Mouse (Mus musculus): Measurements from ENCODE around the gene Phf7.

Gene Phf7

DNA sequence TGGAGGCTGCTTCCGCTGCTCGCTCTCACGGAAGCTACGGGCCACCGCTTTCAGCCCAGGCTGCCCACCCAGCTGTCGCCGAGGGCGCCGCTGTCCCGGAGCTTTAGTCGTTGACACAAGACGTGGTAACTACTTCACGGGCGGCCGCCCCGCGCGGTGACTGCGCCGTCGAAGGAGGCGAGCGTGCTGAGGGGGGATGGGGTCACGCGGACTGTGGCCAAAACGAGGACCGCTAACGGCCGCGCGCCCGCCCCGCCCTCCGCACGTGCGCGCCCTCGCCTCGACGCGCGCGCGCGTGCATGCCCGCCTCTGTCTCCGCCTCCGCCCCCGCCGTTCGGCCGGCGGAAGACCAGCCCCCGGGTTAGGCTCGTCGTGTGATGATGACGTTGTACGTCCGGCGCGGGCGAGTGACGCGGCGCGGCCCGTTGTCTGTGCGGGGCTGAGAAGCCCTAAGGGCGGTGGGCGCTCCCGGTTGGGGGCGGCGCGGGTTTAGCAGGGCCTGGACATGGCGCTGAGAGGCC is at the start of gene Phf7, which contains the start of gene Bap1:
TSS of gene Phf7 (minus strand) at position 234 of the 521 bp plus-strand sequence.
TSS of gene Bap1 (plus strand) at position 367 of the 521 bp plus-strand sequence.
- DNase-seq (ENCODE audit: low spot score in 2 of 2), result peak; percentile 92 to 96

GRCm38 (mm10) chr14:31285728-31286127 is 34.6 kb upstream of the Phf7 start:
- no peak for DNase-seq (ENCODE audit: low spot score in 2 of 2)

DNA sequence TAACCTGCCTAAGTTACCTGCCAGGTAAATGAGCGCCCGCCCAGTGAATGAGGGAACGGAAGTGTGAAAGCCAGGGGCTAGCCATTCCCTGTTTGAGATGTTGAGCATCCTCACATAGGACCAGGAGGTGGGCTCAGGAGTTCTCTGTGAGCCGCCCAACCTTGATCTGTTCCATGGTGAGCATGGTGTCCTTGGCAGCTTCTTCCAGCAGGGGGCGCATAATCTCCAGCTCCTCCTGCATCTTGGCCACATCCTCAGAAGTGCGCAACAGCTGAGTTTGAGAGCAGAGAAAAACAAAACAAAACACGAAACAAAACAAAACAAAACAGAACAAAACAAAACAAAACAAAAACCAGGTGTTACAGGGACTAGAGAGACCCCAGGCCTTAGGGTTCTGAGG is 21.0 kb upstream of the Phf7 start:
- peak; percentile 55 to 79 for DNase-seq (ENCODE audit: low spot score in 2 of 2)

- DNase-seq (ENCODE audit: low spot score in 2 of 2), result no peak
Measured at GRCm38 (mm10) chr14:31271121-31271520, 20.0 kb upstream of the Phf7 start.

DNA sequence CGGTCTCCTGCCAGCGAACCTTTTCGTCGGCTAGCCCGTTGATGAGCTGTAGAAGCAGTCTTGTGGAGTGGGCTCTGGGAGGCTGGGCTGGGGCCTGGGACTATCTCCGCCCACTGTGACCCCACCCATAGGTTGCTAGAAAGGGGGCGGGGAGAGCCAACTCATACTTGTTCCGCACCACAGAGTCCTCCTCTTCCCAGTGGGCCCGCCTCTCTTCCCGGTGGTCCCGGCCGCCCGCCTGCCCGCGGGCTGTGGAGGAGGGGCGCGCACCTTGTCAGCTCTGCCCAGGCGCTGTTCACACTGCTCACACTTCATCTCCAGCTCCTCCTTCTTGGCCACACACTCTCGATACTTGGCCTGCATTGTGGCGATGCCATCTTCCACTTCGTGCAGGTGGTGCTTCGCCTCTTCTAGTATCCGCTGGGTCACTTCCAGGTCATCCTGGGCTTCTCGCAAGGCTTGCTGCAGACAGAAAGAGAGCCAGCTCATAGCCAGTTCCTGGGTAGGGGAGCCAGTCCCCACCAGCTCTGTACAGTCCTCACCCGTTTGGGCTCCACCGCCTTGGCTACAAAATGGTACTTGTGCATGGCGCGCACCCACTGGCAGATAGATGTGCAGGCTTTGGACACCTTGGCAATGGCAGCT is 18.5 kb upstream of the Phf7 start:
- DNase-seq (ENCODE audit: low spot score in 2 of 2), result no peak

- no peak for DNase-seq (ENCODE audit: low spot score in 2 of 2)
Measured at GRCm38 (mm10) chr14:31268301-31269001, 17.3 kb upstream of the Phf7 start.

GRCm38 (mm10) chr14:31267649-31268048 is 16.5 kb upstream of the Phf7 start:
- no peak for DNase-seq (ENCODE audit: low spot score in 2 of 2)

DNA sequence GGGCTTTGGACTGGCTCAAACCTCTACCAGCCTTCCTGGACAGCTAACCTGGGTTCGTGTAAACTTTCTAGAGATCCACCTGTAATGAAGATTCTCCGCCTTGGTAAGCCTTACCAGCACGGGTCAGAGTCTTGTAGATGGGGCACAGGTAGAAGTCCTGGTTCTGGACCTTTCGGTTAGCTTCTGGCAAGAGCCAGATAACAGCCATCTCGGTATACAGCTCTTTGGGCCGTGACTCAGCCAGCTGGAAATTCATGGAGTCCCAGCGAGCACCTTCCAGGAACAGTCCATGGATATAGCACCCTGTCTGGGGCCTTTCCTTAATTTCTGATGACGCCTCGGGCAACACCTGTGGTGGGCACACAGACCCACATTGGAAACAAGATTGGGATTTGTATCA is 9.8 kb upstream of the Phf7 start:
- no peak for DNase-seq (ENCODE audit: low spot score in 2 of 2)

DNA sequence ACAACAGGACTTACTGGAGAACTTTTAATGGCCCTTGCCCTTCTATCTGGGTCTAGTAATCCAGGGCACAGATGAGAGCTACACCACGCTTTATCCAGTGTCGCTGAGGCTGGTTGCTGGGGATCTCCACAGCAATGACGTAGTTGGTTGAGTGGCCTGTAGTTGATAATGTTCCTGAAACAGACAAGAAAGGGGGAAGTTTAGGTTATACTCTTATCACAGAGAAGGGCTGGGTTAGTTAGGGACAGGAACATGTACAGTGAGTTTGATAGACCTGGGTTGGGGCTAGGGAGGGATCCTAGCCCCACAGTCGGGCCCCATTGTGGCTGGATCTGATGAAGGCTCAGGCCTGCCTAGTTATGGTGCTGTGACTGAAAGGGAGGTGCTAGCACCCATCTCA is 9.3 kb upstream of the Phf7 start:
- no peak for DNase-seq (ENCODE audit: low spot score in 2 of 2)

- no peak for DNase-seq (ENCODE audit: low spot score in 2 of 2)
Measured at GRCm38 (mm10) chr14:31258476-31259050, 7.4 kb upstream of the Phf7 start.

GRCm38 (mm10) chr14:31252091-31252490 is 974 bp upstream of the Phf7 start:
- DNase-seq (ENCODE audit: low spot score in 2 of 2), result no peak

- DNase-seq (ENCODE audit: low spot score in 2 of 2), result no peak
Measured at GRCm38 (mm10) chr14:31251626-31252025, 509 bp upstream of the Phf7 start.

DNA sequence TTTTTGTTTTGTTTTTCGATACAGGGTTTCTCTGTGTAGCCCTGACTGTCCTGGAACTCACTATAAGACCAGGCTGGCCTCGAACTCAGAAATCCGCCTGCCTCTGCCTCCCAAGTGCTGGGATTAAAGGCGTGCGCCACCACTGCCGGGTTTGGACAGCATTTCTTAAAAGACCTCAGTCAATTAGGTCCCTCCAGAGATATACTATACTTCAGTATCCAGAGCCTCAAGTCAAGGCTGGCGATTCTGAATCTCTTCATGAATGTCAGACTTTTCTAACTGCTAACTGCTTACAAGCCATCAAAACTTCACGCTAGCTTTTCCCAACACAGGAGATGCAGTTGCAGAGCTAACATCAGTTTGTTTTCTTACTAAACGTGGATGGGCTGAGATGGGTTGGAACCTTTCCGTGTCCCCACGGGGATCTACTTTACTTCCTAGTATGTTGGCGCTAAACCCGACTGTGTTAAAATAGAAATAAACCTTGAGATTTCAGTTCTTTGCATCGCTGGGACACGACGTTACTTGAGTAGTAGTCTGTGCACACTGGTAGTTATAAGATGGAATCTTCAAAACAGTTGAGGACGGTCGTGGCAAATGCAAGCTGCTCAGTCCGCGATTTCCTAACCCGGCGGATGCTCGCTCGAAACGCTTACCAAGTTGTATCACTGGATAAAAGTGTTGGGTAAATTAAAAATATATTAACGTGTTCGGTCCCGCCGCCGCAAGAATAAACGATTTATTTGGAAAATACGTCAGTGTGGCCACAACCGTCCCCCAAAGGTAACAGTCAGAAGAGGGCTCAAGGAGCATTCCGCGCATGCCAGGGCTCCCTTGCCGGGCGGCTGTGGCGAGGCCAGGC is 664 bp downstream of the Phf7 start:
- no peak for DNase-seq (ENCODE audit: low spot score in 2 of 2)

- DNase-seq (ENCODE audit: low spot score in 2 of 2), result no peak
Measured at GRCm38 (mm10) chr14:31248396-31248795, 2.7 kb downstream of the Phf7 start.

GRCm38 (mm10) chr14:31245946-31246345 is 5.2 kb downstream of the Phf7 start:
- no peak for DNase-seq (ENCODE audit: low spot score in 2 of 2)

- no peak for DNase-seq (ENCODE audit: low spot score in 2 of 2)
Measured at GRCm38 (mm10) chr14:31244777-31245176, 6.3 kb downstream of the Phf7 start.

- no peak for DNase-seq (ENCODE audit: low spot score in 2 of 2)
Measured at GRCm38 (mm10) chr14:31240528-31240927, 10.6 kb downstream of the Phf7 start.

GRCm38 (mm10) chr14:31237101-31237882 is 13.8 kb downstream of the Phf7 start:
- DNase-seq (ENCODE audit: low spot score in 2 of 2), result no peak

DNA sequence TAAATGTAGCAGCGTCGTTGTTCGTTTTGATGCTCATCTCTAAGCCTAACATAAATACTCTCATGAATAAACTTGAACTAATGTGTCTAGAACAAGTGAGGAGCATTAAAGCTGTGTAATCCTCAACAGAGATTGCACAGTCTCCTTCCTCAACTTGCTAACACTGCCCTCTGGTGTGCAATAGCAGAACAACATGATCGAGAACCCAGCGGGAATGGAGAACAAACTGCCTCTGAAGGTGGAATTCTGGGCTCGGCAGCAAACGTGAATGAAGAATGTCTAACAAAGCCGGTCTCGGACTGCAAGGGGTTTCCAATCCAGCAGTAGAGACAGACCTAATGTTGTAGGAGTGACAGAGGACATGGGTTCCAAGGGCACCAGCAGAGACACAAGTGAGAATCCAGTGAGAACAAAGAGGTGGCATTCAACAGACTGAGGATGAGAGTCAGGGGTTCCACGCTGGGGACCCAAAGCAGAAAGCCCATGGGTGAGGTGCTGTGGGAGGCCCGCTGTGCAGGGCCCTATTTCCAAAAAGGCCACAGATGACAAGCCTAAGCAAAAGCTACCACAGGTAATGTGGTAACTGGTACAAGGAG is 17.0 kb downstream of the Phf7 start:
- DNase-seq (ENCODE audit: low spot score in 2 of 2), result peak; percentile 43 to 67
